In the genomic region with DNA sequence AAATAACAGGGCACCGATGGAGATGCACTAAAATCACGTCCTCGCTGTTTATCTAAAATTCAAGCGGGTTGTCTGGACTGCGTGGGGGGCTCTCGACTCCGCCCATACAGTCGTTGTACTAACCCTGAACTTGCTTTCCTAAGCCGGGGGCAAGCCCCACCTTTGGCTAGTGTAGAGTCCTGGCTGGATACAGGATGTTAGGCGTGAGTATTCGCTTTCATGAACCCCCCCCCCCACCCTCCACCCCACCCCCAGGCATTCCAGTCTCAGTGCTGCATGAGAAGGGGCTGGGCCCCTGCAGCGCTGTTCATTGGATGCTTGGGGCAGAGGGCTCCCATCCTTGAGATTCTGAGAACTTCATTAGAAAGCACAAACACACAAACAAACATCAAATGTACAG, we compare ENCODE assay signal across 9 mouse cellular contexts. TPM values are rescaled to one million over a fixed set of nuclear protein-coding genes. Genes with fewer than 3 reads are reported as not detected.
DNase-seq lines count a peak whose midpoint lies in the region; ATAC-seq and TF ChIP-seq lines count a peak whose summit lies in the region.
"Had no signal": no experiment of that assay in that cellular context is flagged by ENCODE, and none has a peak within 500 bp of the region (broad histone marks: within the 10 kb centered on the region; RNA-seq: fewer than 3 reads in every experiment).

No protein-coding gene starts in this region.

- no peaks in the 10 kb centered on the region for H3K36me3 ChIP-seq in heart, embryonic 13.5 days
- peaks cover 5% of the 10 kb centered on the region for H3K36me3 ChIP-seq in ES-E14 (ENCODE audit: control insufficient read depth, insufficient read depth, low read length, poor library complexity, severe bottlenecking)
- no peaks in the 10 kb centered on the region for H3K36me3 ChIP-seq in forebrain, postnatal 0 days (ENCODE audit: insufficient read depth)
- no peaks in the 10 kb centered on the region for H3K36me3 ChIP-seq in midbrain, embryonic 11.5 days (ENCODE audit: control insufficient read depth, insufficient read depth, low read length)

- DNase-seq in heart, postnatal 10 days = no peak
- no peak for DNase-seq in ES-E14 (ENCODE audit: low read depth, low spot score)
- DNase-seq in forebrain, postnatal 0 days = no peak
- DNase-seq in midbrain, embryonic 11.5 days (ENCODE audit: low spot score, missing footprints) = peak; percentile 89
- no peak for DNase-seq in cerebellum, adult 11 months
- DNase-seq in cerebellum, adult 18-20 months = no peak

- H3K9ac ChIP-seq in heart, embryonic 13.5 days = peak overlapping the region; percentile 96
- peak overlapping the region; percentile 93 for H3K9ac ChIP-seq in ES-E14 (ENCODE audit: insufficient read depth, low read depth, low read length, poor library complexity, severe bottlenecking)
- no peak overlapping the region for H3K9ac ChIP-seq in forebrain, postnatal 0 days
- peak overlapping the region; percentile 24; the same call in 1 of the 2 replicates for H3K9ac ChIP-seq in midbrain, embryonic 11.5 days (ENCODE audit: low read length)

- peak overlapping the region; percentile 82 for H3K4me2 ChIP-seq in heart, embryonic 13.5 days
- peak overlapping the region; percentile 96 for H3K4me2 ChIP-seq in forebrain, postnatal 0 days (ENCODE audit: low read depth)
- peak overlapping the region; percentile 93 for H3K4me2 ChIP-seq in midbrain, embryonic 11.5 days

- 6% methylated on average over 12 of the region's 12 CpGs for WGBS in heart, embryonic 13.5 days
- 16% methylated on average over 12 of the region's 12 CpGs for WGBS in forebrain, postnatal 0 days
- 20% methylated on average over 12 of the region's 12 CpGs for WGBS in midbrain, embryonic 11.5 days

- peaks cover 42% of the 10 kb centered on the region for H3K4me1 ChIP-seq in heart, embryonic 13.5 days
- peaks cover 15 to 26% of the 10 kb centered on the region in 2 experiments for H3K4me1 ChIP-seq in ES-E14 (ENCODE audit: control insufficient read depth in 2 of 2, insufficient read depth in 2 of 2, low read length in 2 of 2, poor library complexity in 1 of 2)
- peaks cover 23% of the 10 kb centered on the region for H3K4me1 ChIP-seq in forebrain, postnatal 0 days (ENCODE audit: insufficient read depth)
- peaks cover 24% of the 10 kb centered on the region for H3K4me1 ChIP-seq in midbrain, embryonic 11.5 days (ENCODE audit: control insufficient read depth, insufficient read depth, low read length)

- peak overlapping the region; percentile 86 for H3K4me3 ChIP-seq in heart, embryonic 13.5 days
- peak overlapping the region; percentile 83 to 84 for H3K4me3 ChIP-seq in ES-E14 (ENCODE audit: insufficient read depth in 1 of 2, low read depth in 1 of 2, low read length in 2 of 2, poor library complexity in 1 of 2, severe bottlenecking in 1 of 2)
- H3K4me3 ChIP-seq in forebrain, postnatal 0 days (ENCODE audit: low read depth, low read length) = no peak overlapping the region
- H3K4me3 ChIP-seq in midbrain, embryonic 11.5 days (ENCODE audit: low read depth, low read length) = no peak overlapping the region

- H3K27me3 ChIP-seq in heart, embryonic 13.5 days (replicated peaks) = no peaks in the 10 kb centered on the region
- peaks cover 8% of the 10 kb centered on the region for H3K27me3 ChIP-seq in forebrain, postnatal 0 days (ENCODE audit: insufficient read depth, low read length)
- peaks cover 5% of the 10 kb centered on the region for H3K27me3 ChIP-seq in midbrain, embryonic 11.5 days (ENCODE audit: control insufficient read depth, insufficient read depth, low read length)

- TF ChIP-seq CTCF in forebrain, postnatal 0 days (IDR thresholded peaks at IDR 0.05; ENCODE audit: low read depth) = no peak

- in situ Hi-C loops in ES-E14 (cut with MboI; ENCODE audit: low sequenced_read_pairs in 2 of 2, unreplicated experiment in 2 of 2) = no loop called here

- no peak for ATAC-seq in heart, embryonic 13.5 days (ENCODE audit: extremely low read depth, insufficient number of reproducible peaks, low FRiP score, low TSS enrichment)
- ATAC-seq in forebrain, postnatal 0 days = no peak
- ATAC-seq in midbrain, embryonic 11.5 days (ENCODE audit: low FRiP score) = no peak
- no peak for ATAC-seq in cerebellum, adult (ENCODE audit: insufficient number of reproducible peaks, low FRiP score, low TSS enrichment)

- peak overlapping the region; percentile 93 for H3K27ac ChIP-seq in heart, embryonic 13.5 days (replicated peaks)
- peak overlapping the region; percentile 95 for H3K27ac ChIP-seq in ES-E14 (ENCODE audit: insufficient read depth, low read depth, low read length, poor library complexity, severe bottlenecking)
- no peak overlapping the region for H3K27ac ChIP-seq in forebrain, postnatal 0 days (ENCODE audit: low read depth, low read length)
- H3K27ac ChIP-seq in midbrain, embryonic 11.5 days (ENCODE audit: low read depth, low read length) = no peak overlapping the region

- intact Hi-C loops in heart, postnatal 10 days (cut with DNase I) = loop anchor here (5.0 kb wide), 1 partner anchor 181 kb away; no protein-coding TSS in a partner anchor

- H3K9me3 ChIP-seq in heart, embryonic 13.5 days = no peaks in the 10 kb centered on the region
- no peaks in the 10 kb centered on the region for H3K9me3 ChIP-seq in ES-E14 (ENCODE audit: control insufficient read depth, insufficient read depth, low read depth, low read length)
- H3K9me3 ChIP-seq in forebrain, postnatal 0 days (ENCODE audit: low read length) = no peaks in the 10 kb centered on the region
- no peaks in the 10 kb centered on the region for H3K9me3 ChIP-seq in midbrain, embryonic 11.5 days (ENCODE audit: control insufficient read depth, low read length)

TF ChIP-seq in ES-E14, 5 proteins besides CTCF, POLR2A, EP300 and RAD21:
- no peak for TF ChIP-seq ZC3H11A (IDR thresholded peaks at IDR 0.05; ENCODE audit: borderline replicate concordance, low read depth, low read length)
- 0 out of 2 replicates have a peak, but pooled peaks have one; percentile 31 for TF ChIP-seq HCFC1 (IDR thresholded peaks at IDR 0.05; ENCODE audit: borderline replicate concordance, insufficient read depth, low read length)

RNA-seq across cellular contexts. Expression of a gene that starts 0.7 kb away (rescaled TPM):
- 87.6 and 91.3 TPM in 2 replicates for polyA plus RNA-seq in heart, embryonic 13.5 days (2015; fragmentation: Nextera tagmentation; extraction: Ambion mirVana)
- total RNA-seq in heart, postnatal 10 days (2021) = 10 to 100 TPM; 84.5 to 88.7 TPM
- 102 and 164 TPM in 2 replicates for total RNA-seq in ES-E14 (2012; rRNA removed)
- total RNA-seq in forebrain, postnatal 0 days (2014; rRNA removed) = 65.6 and 95.6 TPM in 2 replicates
- 54.4 and 67.5 TPM in 2 replicates for polyA plus RNA-seq in forebrain, postnatal 0 days (2015; fragmentation: Nextera tagmentation; extraction: Ambion mirVana)
- polyA plus RNA-seq in midbrain, embryonic 11.5 days (2014; fragmentation: Nextera tagmentation; extraction: Ambion mirVana) = 84.5 and 87.6 TPM in 2 replicates
- total RNA-seq: CH12.LX had no signal

Comparison
In these comparisons a context has a peak if more than half of its experiments do, and no peak if none do; other contexts are left out.
1. H3K27ac ChIP-seq: peak in heart, embryonic 13.5 days (single experiment) and ES-E14 (single experiment); none in forebrain, postnatal 0 days (single experiment) and midbrain, embryonic 11.5 days (single experiment).
2. H3K4me3 ChIP-seq: peak in heart, embryonic 13.5 days (single experiment) and ES-E14 (2 of 2); none in forebrain, postnatal 0 days (single experiment) and midbrain, embryonic 11.5 days (single experiment).
3. Peak in every context shown above with its lines, with median percentiles within 50 percentile points of each other: H3K4me2 ChIP-seq.